Mouse (Mus musculus) lung, postnatal 4 days (tissue): ENCODE results near the gene Pla2g2e.
"Not testable (repeated sequence)": the region's sequence is repeated elsewhere in the genome, so short reads cannot be mapped to it uniquely, and the experiment has no call there.

Experiments
- DNase-seq, 2 experiments: peaks; one replicate each; pipeline ENCODE4 v3.0.0; 2021

Gene Pla2g2e

GRCm38 (mm10) chr4:138884261-138884660 lies 6.5 kb downstream of the Pla2g2e start:
- DNase-seq = peak; percentile 73 to 88

GRCm38 (mm10) chr4:138889165-138889564 lies 11.4 kb downstream of the Pla2g2e start:
- no peak for DNase-seq

GRCm38 (mm10) chr4:138889635-138890034 lies 11.9 kb downstream of the Pla2g2e start:
- DNase-seq = peak; percentile 19 to 62

- no peak for DNase-seq
Measured at GRCm38 (mm10) chr4:138892655-138893054, 14.9 kb downstream of the Pla2g2e start.

- DNase-seq = not testable (repeated sequence)
Measured at GRCm38 (mm10) chr4:138893789-138894188, 16.0 kb downstream of the Pla2g2e start.

GRCm38 (mm10) chr4:138899361-138899760 lies 21.6 kb downstream of the Pla2g2e start:
- no peak for DNase-seq

- DNase-seq = no peak
Measured at GRCm38 (mm10) chr4:138905624-138906337, 28.0 kb downstream of the Pla2g2e start.

GRCm38 (mm10) chr4:138913141-138913787 lies 35.5 kb downstream of the Pla2g2e start:
- peak in 1 of 2 experiments; percentile 58 for DNase-seq

- DNase-seq = peak; percentile 97
Measured at GRCm38 (mm10) chr4:138913797-138914196, 36.1 kb downstream of the Pla2g2e start, which contains the start of gene Otud3. Gene Otud3, minus strand, starts transcription at chr4:138913945.

- no peak for DNase-seq
Measured at GRCm38 (mm10) chr4:138917282-138917681, 39.5 kb downstream of the Pla2g2e start.

GRCm38 (mm10) chr4:138921254-138922130 lies 43.8 kb downstream of the Pla2g2e start:
- DNase-seq = no peak

- peak; percentile 93 to 96 for DNase-seq
Measured at GRCm38 (mm10) chr4:138922131-138922459, 44.4 kb downstream of the Pla2g2e start.

GRCm38 (mm10) chr4:138925561-138925960 lies 47.8 kb downstream of the Pla2g2e start:
- no peak for DNase-seq
